Mouse (Mus musculus) cerebellum, adult 2 months (tissue): Measurements from ENCODE around the gene Rps6ka2.

Experiments
- CTCF ChIP-seq: fragments of 200-500 bp; IDR thresholded peaks from 2 replicates; pipeline ENCODE4 v1.5.1; 2011; ENCODE audit warnings: low read depth, mild to moderate bottlenecking, control low read depth, low read length, moderate library complexity, borderline replicate concordance; ENCODE audit not compliant: insufficient read depth
- POLR2A ChIP-seq: fragments of 200-500 bp; IDR thresholded peaks from 2 replicates; pipeline ENCODE4 v1.6.1; 2011; ENCODE audit warnings: low read length, control low read depth, borderline replicate concordance; ENCODE audit not compliant: insufficient read depth

- TF ChIP-seq CTCF (no peak), POLR2A (no peak)
Observed at GRCm38 (mm10) chr17:7260360-7260759, 90.4 kb downstream of the Rps6ka2 start.
